Mouse (Mus musculus): ENCODE measurements around the gene Krtap5-1.
"Not testable (repeated sequence)": the region's sequence is repeated elsewhere in the genome, so short reads cannot be mapped to it uniquely, and the experiment has no call there.

The Krtap5-1 gene

DNA sequence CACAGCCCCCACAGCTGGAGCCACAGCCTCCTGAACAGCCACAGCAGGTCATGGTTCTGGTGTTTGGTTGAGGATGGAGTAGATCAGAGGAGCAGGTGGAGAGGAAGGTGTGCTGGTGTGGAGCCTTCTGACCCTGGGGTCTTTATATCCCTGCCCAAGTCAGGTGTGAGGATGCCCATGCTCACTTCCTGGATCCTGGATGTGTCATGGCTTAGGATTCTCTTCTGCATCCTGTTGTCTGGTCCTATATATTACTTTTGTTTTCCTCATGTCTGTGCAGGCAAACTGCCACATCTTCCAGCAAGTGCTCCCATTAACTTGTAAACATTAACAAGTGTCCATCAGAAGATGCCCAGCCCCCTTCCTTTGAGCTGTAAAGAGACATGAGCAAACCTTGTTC is at the start of gene Krtap5-1:
Gene Krtap5-1, minus strand, starts transcription at position 101 of the 400 bp plus-strand sequence.
- not testable (repeated sequence) for DNase-seq (ENCODE audit: low spot score in 2 of 2)

DNA sequence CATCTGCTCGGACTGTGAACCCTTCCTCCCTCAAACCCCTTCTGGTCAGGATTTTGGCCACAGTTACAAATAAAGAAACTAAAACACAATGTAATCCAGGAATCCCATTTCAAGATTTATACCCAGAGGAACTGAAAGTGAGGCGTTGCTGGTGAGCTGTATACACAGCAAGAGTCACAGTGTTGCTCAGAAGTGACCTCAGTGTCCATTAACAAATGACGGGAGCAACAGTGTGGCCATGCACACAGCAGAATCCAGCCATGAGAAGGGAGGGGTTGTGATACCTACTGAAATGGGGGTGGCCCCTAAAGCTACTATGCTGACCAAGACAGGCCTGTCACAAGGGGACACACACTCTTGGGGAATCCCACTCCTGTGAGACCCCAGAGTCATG is 45.3 kb upstream of the Krtap5-1 start:
- DNase-seq (ENCODE audit: low spot score in 2 of 2): no peak

DNA sequence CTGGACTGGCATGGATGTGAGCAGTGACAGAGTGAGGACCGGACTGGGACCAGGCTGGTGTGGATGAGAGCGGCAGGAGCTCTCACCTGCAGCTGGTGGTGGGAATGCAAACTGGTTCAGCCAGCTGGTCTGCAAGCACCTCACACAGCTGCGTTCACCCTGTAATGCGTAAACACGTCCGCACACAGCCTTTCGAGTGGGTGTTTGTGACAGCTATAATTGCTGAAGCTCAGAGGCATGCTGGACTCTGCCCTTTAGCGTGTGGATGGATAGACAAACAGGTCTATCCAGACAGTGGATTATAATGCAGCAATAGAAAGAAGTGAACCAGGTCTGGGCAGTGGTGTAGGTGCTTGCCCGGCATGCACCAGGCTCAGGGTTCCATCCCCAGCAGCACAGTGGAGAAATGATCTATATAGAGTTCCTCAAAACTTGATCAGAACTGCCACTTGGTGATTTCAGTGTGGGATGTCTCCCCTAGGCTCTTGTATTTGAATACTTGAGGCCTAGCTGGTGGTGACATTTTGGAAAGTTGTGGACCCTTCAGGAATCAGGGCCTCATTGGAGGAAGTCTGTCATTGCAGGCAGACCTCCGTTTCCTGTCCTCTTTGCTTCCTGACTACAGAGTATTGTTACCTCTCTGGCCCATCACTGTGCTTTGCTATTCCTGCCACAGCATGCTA is 44.8 kb upstream of the Krtap5-1 start:
- DNase-seq (ENCODE audit: low spot score in 2 of 2): no peak

DNA sequence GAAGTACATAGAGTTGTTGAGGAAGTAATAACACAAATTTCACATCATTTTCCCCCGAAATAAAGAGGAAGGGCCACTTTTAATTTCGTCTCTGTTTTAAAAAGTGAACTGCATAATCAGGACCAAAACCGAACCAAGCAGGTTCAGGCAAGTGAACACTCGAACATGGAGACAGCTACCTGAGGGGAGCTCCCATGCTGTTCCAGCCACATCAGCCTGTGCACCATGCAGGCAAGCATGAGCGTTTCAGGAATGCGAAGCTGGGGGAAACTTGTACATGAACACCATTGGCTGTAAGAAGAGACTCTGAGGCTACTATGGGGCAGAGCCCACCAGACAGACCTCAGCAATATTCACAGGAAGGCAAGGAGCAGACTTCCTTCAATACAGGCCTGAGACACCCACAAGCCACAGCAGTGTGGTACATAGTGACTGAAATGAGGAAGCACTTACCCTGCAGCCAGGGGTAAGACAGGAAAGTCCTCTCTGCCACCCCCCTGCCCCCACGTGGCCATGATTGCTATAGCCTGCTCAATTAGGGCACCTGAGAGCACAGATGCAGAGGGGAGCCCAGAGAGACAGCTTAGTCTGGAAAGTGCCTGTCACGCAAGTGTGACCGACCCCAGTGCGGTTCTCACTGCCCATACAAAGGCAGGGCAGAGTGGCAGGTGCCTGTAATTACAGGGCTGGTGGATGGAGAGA is 43.5 kb upstream of the Krtap5-1 start:
- peak in 1 of 2 experiments; percentile 71 for DNase-seq (ENCODE audit: low spot score in 2 of 2)

DNA sequence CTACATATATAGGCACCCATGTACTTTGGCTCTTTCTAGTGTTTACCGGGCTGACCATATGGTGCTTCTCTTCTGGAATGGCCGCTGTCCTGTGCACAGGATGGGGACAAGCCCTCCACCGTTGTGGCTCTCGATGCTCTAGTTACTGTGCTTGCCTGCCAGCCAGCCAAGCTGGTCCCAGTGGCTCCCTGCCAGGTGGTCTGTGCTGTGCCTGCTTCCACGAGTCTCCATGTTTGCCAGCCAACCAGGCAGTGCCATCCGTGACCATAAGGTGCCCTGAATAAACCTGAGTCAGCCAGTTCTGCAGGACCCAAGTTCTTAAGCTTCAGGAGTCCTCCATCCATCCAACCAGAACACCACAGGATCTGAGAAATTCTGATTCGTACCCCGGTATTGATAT is 38.2 kb upstream of the Krtap5-1 start:
- DNase-seq (ENCODE audit: low spot score in 2 of 2): no peak

DNA sequence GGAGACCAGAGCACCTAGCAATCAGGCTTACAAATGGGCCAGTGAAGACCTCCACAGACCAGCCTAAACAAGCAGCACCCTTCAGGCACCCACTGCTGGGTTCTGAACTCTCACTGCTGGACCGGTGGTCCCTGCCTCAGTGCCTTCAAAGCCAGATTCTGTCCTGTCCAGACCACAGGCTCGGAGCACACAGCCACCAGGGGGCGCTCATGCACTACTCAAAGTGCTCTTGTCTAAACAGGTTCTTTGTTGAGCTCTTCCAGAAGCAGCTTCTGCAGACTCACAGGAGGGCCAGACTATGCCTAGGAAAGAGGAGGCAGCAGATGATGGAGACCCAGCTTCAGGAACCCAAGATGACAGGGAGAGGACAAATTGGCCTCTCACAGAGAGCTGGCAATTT is 37.3 kb upstream of the Krtap5-1 start:
- DNase-seq (ENCODE audit: low spot score in 2 of 2): peak; percentile 85 to 94

DNA sequence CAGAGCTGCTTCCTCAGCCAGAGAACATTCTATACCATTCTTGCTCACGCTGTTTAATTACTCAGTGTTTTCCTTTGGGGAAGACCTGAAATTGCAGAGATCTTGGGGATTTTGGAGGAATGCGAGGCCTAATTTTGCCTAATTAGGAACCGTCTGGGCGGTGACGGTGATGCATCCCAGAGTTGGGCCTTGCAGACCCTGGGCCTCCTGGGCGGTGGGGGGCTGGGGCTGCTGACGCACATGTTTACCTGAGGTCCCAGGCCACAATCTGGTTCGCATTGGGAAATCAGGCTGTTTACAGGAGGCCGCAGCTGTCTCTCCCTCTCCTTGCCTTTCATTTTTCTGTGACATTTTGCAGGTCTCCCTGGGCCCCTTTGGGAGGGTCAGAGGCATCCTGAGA is 35.8 kb upstream of the Krtap5-1 start:
- not testable (repeated sequence) for DNase-seq (ENCODE audit: low spot score in 2 of 2)

DNA sequence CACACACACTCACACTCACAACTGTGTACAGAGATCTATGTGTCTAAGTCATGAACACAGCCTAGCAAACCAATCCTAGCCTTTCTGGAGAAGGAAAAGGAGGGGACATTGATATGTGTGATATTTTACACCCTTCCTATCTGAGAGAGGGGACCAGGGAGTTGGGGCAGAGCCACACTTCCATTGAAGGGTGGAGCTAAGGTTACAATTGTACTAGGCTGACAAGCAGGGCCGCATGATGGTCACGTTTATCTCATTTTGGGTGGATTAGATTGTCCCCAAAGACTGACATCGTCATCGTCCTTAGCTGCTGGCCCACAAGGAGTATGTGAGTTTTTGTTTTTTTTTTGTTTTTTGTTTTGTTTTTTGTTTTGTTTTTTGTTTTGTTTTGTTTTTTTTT is 34.4 kb upstream of the Krtap5-1 start:
- DNase-seq (ENCODE audit: low spot score in 2 of 2): no peak

DNA sequence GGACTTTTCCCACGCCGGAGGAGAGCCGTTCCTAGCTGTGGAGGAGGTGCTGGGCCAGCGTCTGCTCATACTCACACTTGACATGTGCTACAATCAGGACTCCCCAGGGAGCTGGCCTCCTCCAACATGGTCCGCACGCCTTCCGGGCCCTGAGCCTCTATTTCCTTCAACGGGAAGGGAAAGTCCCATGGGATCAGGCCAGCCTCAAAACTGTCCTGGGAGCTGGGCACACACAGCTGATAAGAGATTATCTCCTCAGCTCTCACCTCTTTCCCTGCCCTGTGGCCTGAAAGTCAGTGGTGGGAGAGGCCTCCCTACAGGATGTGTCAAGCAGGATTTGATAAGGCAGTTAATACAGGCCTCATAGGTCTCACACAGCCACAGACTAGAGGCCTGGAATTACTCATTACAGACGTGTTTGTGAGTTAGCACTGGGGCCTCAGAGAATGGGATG is 33.4 kb upstream of the Krtap5-1 start:
- DNase-seq (ENCODE audit: low spot score in 2 of 2): no peak

DNA sequence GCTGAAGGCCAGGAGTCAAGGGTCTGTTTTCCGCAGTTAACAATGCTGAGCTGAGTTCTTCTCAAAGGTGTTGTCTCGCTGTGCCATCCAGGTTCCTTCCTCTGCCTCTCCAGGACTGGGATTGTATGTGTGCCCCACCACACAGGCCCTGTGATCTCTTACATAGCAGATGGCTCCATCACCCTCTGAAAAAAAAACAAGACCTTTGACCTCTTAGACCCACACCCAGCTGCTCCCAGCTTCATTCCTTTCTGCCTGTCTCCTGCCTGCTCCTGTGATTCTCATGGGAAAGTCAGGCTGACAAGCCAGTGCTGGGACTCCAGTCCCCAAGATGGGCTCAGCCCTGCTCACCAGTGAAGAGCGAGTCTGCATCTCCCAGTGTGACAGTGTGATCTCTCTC is 31.6 kb upstream of the Krtap5-1 start:
- DNase-seq (ENCODE audit: low spot score in 2 of 2): no peak

DNA sequence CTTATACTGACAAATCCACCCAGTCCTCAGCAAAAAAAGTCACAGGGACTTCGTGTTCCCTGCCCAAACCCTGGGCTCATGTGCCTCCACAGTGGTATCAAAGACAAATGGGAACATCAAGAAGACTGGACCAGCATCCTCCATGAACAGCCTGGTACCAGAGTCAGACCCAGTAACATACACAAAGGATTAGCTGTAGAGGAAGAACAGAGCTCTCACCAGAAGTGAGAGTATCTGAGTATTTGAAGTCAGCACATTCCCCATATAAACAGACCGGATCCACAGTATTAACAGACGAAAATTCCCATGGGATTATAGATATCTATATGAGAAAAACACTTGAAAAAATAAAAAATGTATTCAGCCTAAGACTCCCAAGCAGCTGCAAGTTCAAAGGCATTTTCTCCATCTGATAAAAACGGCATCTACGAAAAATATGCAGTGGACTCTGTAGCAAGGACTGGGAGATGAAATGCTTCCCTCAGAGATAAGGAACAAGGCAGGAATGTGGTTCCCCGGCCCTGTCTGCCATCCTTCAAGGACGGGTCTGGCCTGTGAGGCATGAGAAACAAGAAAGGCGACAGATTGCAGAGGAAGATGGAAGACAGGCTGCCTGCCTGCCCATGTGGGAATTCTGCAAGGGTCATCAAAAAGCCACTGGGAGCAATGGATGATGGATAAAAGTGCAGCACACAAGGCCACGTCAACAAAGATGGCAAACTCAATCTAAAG is 30.0 kb upstream of the Krtap5-1 start:
- no peak for DNase-seq (ENCODE audit: low spot score in 2 of 2)

DNA sequence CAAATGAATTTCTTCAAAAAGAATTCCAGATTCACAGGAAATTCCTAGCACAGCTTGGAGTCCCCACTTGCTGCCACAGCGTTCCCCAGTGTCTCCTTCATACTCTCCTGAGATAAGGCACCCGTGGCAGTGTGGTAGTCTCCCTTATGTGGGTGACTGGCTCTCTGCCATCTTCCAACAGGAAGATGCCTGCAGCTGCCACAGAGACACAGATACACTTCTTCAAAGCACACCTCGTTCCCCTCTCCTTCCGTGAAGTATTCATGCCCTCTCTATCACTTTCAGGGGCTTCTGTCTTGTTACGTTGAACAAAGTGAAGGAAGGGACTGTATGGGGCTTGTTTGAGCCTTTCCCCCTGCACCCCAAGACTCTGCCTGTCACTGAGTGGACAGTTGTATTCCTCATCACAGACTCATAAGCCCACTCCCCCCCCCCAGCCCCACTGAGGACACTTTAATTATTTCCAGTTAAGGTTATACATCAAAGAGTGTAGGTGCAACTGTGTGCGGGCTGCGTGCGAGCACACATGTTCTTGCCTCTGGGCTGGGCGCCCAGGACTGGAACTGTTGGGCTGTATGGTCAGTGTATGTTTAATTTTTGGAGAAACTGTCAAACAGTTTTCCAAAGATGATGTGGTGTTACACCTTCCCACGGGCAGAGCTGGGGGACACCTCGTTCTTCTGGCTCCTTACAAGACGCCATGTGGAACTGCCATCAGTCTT is 26.6 kb upstream of the Krtap5-1 start:
- DNase-seq (ENCODE audit: low spot score in 2 of 2): no peak

DNA sequence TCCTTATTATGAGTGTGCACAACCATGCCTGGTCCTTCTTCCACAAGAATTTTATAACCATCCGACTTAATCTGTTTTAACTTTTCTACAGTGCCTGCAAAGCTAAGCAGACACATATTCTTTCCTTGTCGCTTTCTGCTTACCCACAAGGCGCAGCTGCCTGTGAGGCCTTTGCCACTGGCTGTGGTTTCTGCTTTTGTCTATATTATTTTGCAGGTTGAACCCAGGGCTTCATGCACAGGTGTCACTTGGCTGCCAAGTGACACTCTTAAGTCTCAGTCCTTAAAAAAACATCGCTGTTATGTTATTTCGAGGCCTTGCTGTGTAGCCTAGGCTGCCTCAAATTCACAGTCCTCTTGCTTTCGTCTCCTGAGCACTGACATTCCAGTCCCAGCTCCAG is 25.7 kb upstream of the Krtap5-1 start:
- DNase-seq (ENCODE audit: low spot score in 2 of 2): no peak

DNA sequence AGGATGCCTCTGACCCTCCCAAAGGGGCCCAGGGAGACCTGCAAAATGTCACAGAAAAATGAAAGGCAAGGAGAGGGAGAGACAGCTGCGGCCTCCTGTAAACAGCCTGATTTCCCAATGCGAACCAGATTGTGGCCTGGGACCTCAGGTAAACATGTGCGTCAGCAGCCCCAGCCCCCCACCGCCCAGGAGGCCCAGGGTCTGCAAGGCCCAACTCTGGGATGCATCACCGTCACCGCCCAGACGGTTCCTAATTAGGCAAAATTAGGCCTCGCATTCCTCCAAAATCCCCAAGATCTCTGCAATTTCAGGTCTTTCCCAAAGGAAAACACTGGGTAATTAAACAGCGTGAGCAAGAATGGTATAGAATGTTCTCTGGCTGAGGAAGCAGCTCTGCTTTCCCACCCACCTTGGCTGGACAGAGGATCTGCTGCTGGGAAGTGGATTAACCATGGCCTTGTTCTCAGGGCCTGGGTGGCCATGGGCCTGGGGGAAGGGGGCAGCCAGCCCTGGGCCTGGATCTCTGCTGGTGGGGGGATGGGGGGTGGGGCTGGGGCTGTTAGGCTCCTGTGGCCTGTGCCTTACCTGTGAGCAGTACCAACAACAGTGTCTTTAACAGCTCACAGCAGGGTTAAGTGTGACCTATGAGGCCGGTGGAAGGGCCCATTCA is 24.9 kb upstream of the Krtap5-1 start:
- not testable (repeated sequence) for DNase-seq (ENCODE audit: low spot score in 2 of 2)

DNA sequence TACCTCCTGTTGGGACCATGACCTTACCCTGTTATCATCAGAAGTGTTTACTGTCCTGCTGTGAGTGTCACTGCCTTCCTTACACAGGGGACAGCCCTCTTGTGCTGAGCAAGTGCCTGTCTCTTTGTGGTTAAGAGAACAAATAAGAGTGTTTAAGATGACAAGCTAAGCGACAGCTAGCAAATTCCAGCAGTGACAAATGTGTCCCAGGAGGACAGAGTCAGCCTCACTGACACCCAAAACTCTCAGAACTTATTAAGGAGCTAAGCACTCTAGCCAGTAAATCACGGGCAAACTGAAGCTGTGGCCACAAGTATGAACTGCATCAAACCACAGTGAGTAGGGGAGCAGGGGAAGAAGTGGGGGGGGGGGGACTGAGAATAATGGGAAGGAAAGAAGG is 24.0 kb upstream of the Krtap5-1 start:
- no peak for DNase-seq (ENCODE audit: low spot score in 2 of 2)

DNA sequence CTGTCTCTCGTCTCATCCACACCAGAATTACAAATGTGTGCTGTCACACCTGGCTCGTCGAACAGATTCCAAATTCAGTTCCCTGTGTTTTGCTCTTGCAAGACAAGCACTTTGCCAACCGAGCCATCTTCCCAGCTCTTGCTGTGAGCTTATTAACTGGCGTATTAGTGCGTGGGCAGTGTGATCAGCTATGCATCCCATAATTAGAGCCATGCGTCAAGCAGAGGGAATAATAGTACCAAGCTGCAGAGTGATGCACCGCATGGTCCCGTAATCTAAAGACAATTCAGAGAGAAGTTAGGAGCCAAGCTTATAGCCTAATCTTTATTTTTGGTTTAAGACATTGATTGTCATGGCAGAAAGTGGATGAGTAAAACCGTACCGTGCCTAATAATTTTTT is 22.2 kb upstream of the Krtap5-1 start:
- DNase-seq (ENCODE audit: low spot score in 2 of 2): no peak

DNA sequence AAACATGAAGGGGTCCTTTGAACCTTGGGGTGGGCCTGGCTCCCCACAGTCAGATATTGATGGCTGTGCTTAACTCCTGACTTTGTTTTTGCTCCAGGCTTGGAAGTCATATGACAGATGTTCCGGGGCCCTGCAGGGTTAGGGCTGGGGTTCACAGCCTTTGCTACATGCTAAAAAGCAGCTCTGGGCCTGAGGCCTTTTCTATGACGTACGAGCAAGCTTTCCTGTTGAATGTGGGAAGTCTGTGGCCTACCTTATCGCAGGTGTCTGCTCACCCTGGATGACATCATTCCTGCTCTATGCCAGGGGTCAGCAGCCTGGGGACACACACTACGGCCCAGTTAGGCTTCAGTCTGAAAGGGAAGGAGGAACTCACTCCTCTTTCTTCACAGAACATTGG is 20.3 kb upstream of the Krtap5-1 start:
- no peak for DNase-seq (ENCODE audit: low spot score in 2 of 2)

DNA sequence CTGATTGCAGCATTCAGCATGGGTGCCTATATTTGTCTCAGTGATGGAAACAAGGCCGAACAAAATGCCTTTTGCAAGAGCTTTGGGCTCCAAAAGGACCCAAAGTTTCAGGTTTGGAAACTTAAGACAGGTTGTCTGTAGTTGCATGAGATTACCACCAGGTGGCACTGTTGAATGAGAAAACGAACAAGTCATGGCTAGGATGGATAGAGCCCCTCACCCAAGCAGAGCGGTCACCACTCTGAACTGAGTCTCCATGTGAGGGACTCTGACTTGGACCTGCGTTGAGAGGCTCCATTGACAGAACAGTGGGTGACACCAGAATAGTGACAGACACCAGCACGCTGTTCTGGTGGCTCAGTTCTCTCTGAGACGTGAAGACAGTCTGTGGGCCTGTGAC is 19.6 kb upstream of the Krtap5-1 start:
- DNase-seq (ENCODE audit: low spot score in 2 of 2): peak in 1 of 2 experiments; percentile 43

DNA sequence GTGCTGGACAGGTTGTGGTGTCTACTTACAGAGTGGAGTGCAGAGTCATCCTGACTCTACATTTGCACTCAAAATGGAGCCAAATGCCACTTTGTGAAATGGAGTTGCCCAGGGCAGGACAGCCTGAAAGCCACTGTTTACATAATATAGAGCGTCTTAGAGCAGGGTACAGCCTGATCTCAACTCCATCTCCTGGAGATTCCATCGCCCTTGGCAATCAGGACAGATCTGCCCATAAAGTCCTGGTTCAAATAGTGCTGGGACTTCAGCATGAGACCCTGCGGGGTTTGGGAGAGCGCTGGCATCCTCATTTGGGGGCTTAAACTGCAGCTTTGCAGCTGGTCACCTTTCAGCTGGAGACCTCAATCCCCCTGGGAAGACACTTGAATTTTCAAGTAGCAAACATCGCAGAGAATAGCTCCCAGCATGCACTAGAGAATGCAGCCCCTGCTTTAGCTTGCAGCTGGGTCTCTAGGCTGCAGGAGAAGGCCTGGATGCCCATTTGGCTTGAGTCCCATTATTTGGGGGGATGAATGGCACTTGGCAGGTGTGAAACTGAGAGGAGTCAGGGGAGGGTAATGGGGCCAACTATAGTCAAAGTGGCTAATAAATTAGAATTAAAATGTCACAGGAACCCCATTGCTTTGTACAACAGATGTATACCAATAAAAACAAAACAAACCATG is 17.8 kb upstream of the Krtap5-1 start:
- DNase-seq (ENCODE audit: low spot score in 2 of 2): no peak

DNA sequence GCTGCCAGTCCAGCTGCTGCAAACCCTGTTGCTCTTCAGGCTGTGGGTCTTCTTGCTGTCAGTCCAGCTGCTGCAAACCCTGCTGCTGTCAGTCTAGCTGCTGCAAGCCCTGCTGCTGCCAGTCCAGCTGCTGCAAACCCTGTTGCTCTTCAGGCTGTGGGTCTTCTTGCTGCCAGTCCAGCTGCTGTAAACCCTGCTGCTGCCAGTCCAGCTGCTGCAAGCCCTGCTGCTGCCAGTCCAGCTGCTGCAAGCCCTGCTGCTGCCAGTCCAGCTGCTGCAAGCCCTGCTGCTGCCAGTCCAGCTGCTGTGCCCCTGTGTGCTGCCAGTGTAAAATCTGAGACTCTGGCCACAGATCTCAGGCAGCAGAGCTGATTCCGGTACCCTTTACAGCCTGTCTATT is 7.0 kb upstream of the Krtap5-1 start:
- DNase-seq (ENCODE audit: low spot score in 2 of 2): not testable (repeated sequence)

DNA sequence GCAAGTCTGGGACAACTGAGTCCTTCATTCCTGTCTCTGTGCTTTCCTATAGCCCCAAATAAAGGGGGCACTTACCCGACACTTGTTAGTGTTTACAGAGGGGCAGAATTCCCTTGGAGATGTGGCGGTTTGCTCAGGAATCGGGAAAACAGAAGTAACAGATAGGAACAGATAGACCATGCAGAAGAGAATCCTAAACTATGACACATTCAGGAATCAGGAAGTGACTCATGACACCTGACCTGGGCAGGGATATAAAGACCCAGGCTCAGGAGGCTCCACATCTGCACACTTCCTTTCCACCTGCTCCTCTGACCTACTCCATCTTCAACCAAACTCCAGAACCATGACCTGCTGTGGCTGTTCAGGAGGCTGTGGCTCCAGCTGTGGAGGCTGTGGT is 6.3 kb upstream of the Krtap5-1 start, which contains the start of gene Krtap5-4:
Gene Krtap5-4, plus strand, starts transcription at position 301 of the 400 bp plus-strand sequence.
- no peak for DNase-seq (ENCODE audit: low spot score in 2 of 2)

All from spleen, postnatal 10 days (tissue).